Mouse (Mus musculus) MEL (cell line): Measurements from ENCODE around the gene Cntn2. TPM values are rescaled to one million over a fixed set of nuclear protein-coding genes. Genes with fewer than 3 reads are reported as not detected.

Experiments
- DNase-seq: peaks from one replicate; pipeline ENCODE4 v3.0.0; 2011; ENCODE audit warnings: low read depth, low spot score
- H3K27ac ChIP-seq: 2 replicates; pipeline ENCODE4 v1.5.1; 2012; ENCODE audit warnings: low read depth, mild to moderate bottlenecking, control low read depth, low read length, moderate library complexity; ENCODE audit not compliant: control insufficient read depth
- H3K27me3 ChIP-seq, 2 experiments: fragments of 150-350 bp in 1 of 2; sonication (generic) in 1 of 2; 2 replicates each; pipeline ENCODE4 v1.6.1; 2012; ENCODE audit warnings: low read length in 2 of 2, mild to moderate bottlenecking in 2 of 2, improper control_type of control experiment in 1 of 2, moderate library complexity in 1 of 2; ENCODE audit not compliant: insufficient read depth in 2 of 2, control insufficient read depth in 1 of 2
- H3K36me3 ChIP-seq, 2 experiments: 2 replicates each; pipeline ENCODE4 v1.6.1; 2012 to 2014; ENCODE audit warnings: low read length in 2 of 2, improper control_type of control experiment in 1 of 2, inconsistent platforms in 1 of 2, mild to moderate bottlenecking in 1 of 2; ENCODE audit not compliant: insufficient read depth in 2 of 2, control insufficient read depth in 1 of 2
- H3K4me1 ChIP-seq, 2 experiments: fragments of 150-350 bp in 1 of 2; sonication (generic) in 1 of 2; 2 replicates each; pipeline ENCODE4 v1.6.1; 2012; ENCODE audit warnings: low read length in 2 of 2, improper control_type of control experiment in 1 of 2, mild to moderate bottlenecking in 1 of 2; ENCODE audit not compliant: insufficient read depth in 2 of 2, control insufficient read depth in 1 of 2
- H3K4me3 ChIP-seq, 2 experiments: fragments of 150-350 bp in 1 of 2; sonication (generic) in 1 of 2; 2 replicates each; pipeline ENCODE4 v1.5.1; 2012; ENCODE audit warnings: low read depth in 2 of 2, low read length in 2 of 2, mild to moderate bottlenecking in 2 of 2, moderate library complexity in 2 of 2, control low read depth in 1 of 2, improper control_type of control experiment in 1 of 2; ENCODE audit not compliant: control insufficient read depth in 1 of 2, insufficient read depth in 1 of 2
- H3K79me2 ChIP-seq: 2 replicates; pipeline ENCODE4 v1.6.1; 2012; ENCODE audit warnings: mild to moderate bottlenecking, low read length, moderate library complexity; ENCODE audit not compliant: control insufficient read depth, poor library complexity, insufficient read depth
- H3K9ac ChIP-seq: 2 replicates; pipeline ENCODE4 v1.6.1; 2012; ENCODE audit warnings: low read depth, mild to moderate bottlenecking, control low read depth, low read length, moderate library complexity; ENCODE audit not compliant: control insufficient read depth, poor library complexity, severe bottlenecking
- H3K9me3 ChIP-seq: fragments of 150-350 bp; sonication (generic); replicated peaks from 2 replicates; pipeline ENCODE4 v1.6.1; 2012; ENCODE audit warnings: mild to moderate bottlenecking, low read length, improper control_type of control experiment, moderate library complexity; ENCODE audit not compliant: insufficient read depth
- CTCF ChIP-seq, 3 experiments: IDR thresholded peaks in 2 of 3; conservative IDR thresholded peaks in 1 of 3; 2 replicates each; pipeline ENCODE4 v1.5.1; 2011 to 2012; ENCODE audit warnings: low read length in 3 of 3, low read depth in 2 of 3, mild to moderate bottlenecking in 2 of 3, improper control_type of control experiment in 1 of 3, inconsistent platforms in 1 of 3, mixed read lengths in 1 of 3, moderate library complexity in 1 of 3; ENCODE audit not compliant: control insufficient read depth in 1 of 3, insufficient read depth in 1 of 3, poor library complexity in 1 of 3, severe bottlenecking in 1 of 3
- E2F4 ChIP-seq: IDR thresholded peaks from 2 replicates; pipeline ENCODE4 v1.6.1; 2011; ENCODE audit warnings: low read depth, low read length, improper control_type of control experiment, borderline replicate concordance
- ELF1 ChIP-seq: IDR thresholded peaks from 2 replicates; pipeline ENCODE4 v1.6.1; 2014; ENCODE audit warnings: low read depth, mild to moderate bottlenecking, inconsistent platforms, low read length, improper control_type of control experiment, moderate library complexity
- EP300 ChIP-seq, 2 experiments: IDR thresholded peaks; 2 replicates each; pipeline ENCODE4 v1.6.1; 2011; ENCODE audit warnings: improper control_type of control experiment in 2 of 2, low read length in 2 of 2, low read depth in 1 of 2, mild to moderate bottlenecking in 1 of 2
- ETS1 ChIP-seq: IDR thresholded peaks from 2 replicates; pipeline ENCODE4 v1.6.1; 2012; ENCODE audit warnings: low read depth, mild to moderate bottlenecking, inconsistent platforms, low read length, improper control_type of control experiment, moderate library complexity
- GATA1 ChIP-seq: IDR thresholded peaks from 2 replicates; pipeline ENCODE4 v1.6.1; 2011; ENCODE audit warnings: low read depth, low read length, improper control_type of control experiment
- MEF2A ChIP-seq: IDR thresholded peaks from 2 replicates; pipeline ENCODE4 v1.6.1; 2014; ENCODE audit warnings: low read depth, mild to moderate bottlenecking, inconsistent platforms, low read length, improper control_type of control experiment; ENCODE audit not compliant: poor library complexity, insufficient replicate concordance, severe bottlenecking; ENCODE audit errors: extremely low read depth
- MXI1 ChIP-seq: IDR thresholded peaks from 2 replicates; pipeline ENCODE4 v1.6.1; 2011; ENCODE audit warnings: mild to moderate bottlenecking, low read depth, low read length, improper control_type of control experiment
- MYC ChIP-seq: IDR thresholded peaks from 2 replicates; pipeline ENCODE4 v1.6.1; 2011; ENCODE audit warnings: low read depth, mild to moderate bottlenecking, low read length, improper control_type of control experiment, moderate library complexity
- NELFE ChIP-seq: IDR thresholded peaks from 2 replicates; pipeline ENCODE4 v1.6.1; 2011; ENCODE audit warnings: low read depth, low read length, improper control_type of control experiment
- NRF1 ChIP-seq: IDR thresholded peaks from 2 replicates; pipeline ENCODE4 v1.6.1; 2014; ENCODE audit warnings: low read depth, mild to moderate bottlenecking, inconsistent platforms, low read length, improper control_type of control experiment, moderate library complexity; ENCODE audit not compliant: poor library complexity, insufficient read depth, severe bottlenecking
- POLR2AphosphoS2 ChIP-seq: IDR thresholded peaks from 2 replicates; pipeline ENCODE4 v1.6.1; 2011; ENCODE audit warnings: low read length, improper control_type of control experiment
- POLR2AphosphoS5 ChIP-seq: IDR thresholded peaks from 2 replicates; pipeline ENCODE4 v1.6.1; 2012; ENCODE audit warnings: low read depth, borderline replicate concordance, mild to moderate bottlenecking, inconsistent platforms, low read length, moderate library complexity, mixed read lengths
- RCOR1 ChIP-seq: IDR thresholded peaks from 2 replicates; pipeline ENCODE4 v1.6.1; 2012; ENCODE audit warnings: low read depth, mild to moderate bottlenecking, inconsistent platforms, low read length, improper control_type of control experiment
- SMC3 ChIP-seq: IDR thresholded peaks from 2 replicates; pipeline ENCODE4 v1.6.1; 2011; ENCODE audit warnings: low read depth, low read length, improper control_type of control experiment
- TAL1 ChIP-seq: IDR thresholded peaks from 2 replicates; pipeline ENCODE4 v1.6.1; 2012; ENCODE audit warnings: mild to moderate bottlenecking, inconsistent platforms, low read length, moderate library complexity, mixed read lengths
- TBP ChIP-seq: IDR thresholded peaks from 2 replicates; pipeline ENCODE4 v1.8.0; 2011; ENCODE audit warnings: low read depth, low read length, improper control_type of control experiment
- TCF12 ChIP-seq: IDR thresholded peaks from 2 replicates; pipeline ENCODE4 v1.6.1; 2014; ENCODE audit warnings: low read depth, mild to moderate bottlenecking, inconsistent platforms, low read length, improper control_type of control experiment, moderate library complexity
- UBTF ChIP-seq: IDR thresholded peaks from 2 replicates; pipeline ENCODE4 v1.6.1; 2012; ENCODE audit warnings: low read depth, mild to moderate bottlenecking, inconsistent platforms, low read length, improper control_type of control experiment, moderate library complexity, borderline replicate concordance; ENCODE audit not compliant: insufficient read depth
- USF2 ChIP-seq, 2 experiments: IDR thresholded peaks; 2 replicates each; pipeline ENCODE4 v1.6.1; 2011 to 2012; ENCODE audit warnings: improper control_type of control experiment in 2 of 2, low read length in 2 of 2, borderline replicate concordance in 1 of 2, inconsistent platforms in 1 of 2, low read depth in 1 of 2, mild to moderate bottlenecking in 1 of 2; ENCODE audit not compliant: insufficient read depth in 1 of 2
- ZC3H11A ChIP-seq: IDR thresholded peaks from 2 replicates; pipeline ENCODE4 v1.6.1; 2012; ENCODE audit warnings: low read depth, mild to moderate bottlenecking, inconsistent platforms, low read length, improper control_type of control experiment
- ZNF384 ChIP-seq: IDR thresholded peaks from 2 replicates; pipeline ENCODE4 v1.6.1; 2012; ENCODE audit warnings: low read depth, mild to moderate bottlenecking, inconsistent platforms, low read length, improper control_type of control experiment
- polyA plus RNA-seq, 2 experiments: library from polyadenylated mRNA; stranded (reverse) in 1 of 2; unstranded in 1 of 2; fragments of >175 nt in 1 of 2; fragments of >200 nt in 1 of 2; gene quantifications; 2 replicates each; pipeline versions ENCODE4 v1.2.1 to v1.2.4; 2012; ENCODE audit warnings: low replicate concordance in 2 of 2, low read depth in 1 of 2; ENCODE audit not compliant: insufficient read length in 2 of 2, insufficient read depth in 1 of 2, missing spikeins in 1 of 2
- total RNA-seq: library from RNA; depleted of rRNA; stranded (reverse); fragments of 300-350 nt; gene quantifications from 2 replicates; pipeline ENCODE4 v1.2.3, GENCODE M21; 2012

The Cntn2 gene
- total and polyA plus RNA-seq, 3 experiments = not detected

- H3K36me3 ChIP-seq = peaks cover 0 to 12% of the 10 kb centered on the region in 2 experiments; a peak in 2 of 4 replicates
Observed at GRCm38 (mm10) chr1:132506058-132506457, 37.0 kb downstream of the Cntn2 start, which contains the start of gene Tmem81. Gene Tmem81 (plus strand): TSS chr1:132506230.

GRCm38 (mm10) chr1:132505155-132505554 is 37.9 kb downstream of the Cntn2 start:
- Histone ChIP-seq H3K4me3 (no peak overlapping the region), H3K27me3 (no peaks in the 10 kb centered on the region), H3K4me1 (no peaks in the 10 kb centered on the region), H3K27ac (no peak overlapping the region), H3K79me2 (no peaks in the 10 kb centered on the region), H3K9me3 (no peaks in the 10 kb centered on the region), H3K9ac (no peak overlapping the region), H3K36me3 (peaks cover 0 to 14% of the 10 kb centered on the region in 2 experiments; a peak in 2 of 4 replicates)
- no peak for DNase-seq
- TF ChIP-seq ZNF384 (no peak), MEF2A (no peak), POLR2AphosphoS5 (no peak), ETS1 (no peak), EP300 (IDR thresholded peaks at IDR 0.05; ENCODE audit: low read depth in 1 of 2, low read length in 2 of 2) (no peak), UBTF (no peak), E2F4 (no peak), TAL1 (no peak), MYC (no peak), TBP (no peak), ZC3H11A (no peak), SMC3 (no peak), MXI1 (no peak), GATA1 (no peak)

More at GRCm38 (mm10) chr1:132506058-132506457, 37.0 kb downstream of the Cntn2 start, which contains the start of gene Tmem81:
- TF ChIP-seq E2F4 (no peak), POLR2AphosphoS2 (no peak), USF2 (IDR thresholded peaks at IDR 0.05; ENCODE audit: borderline replicate concordance in 1 of 2, insufficient read depth in 1 of 2, low read depth in 1 of 2, low read length in 2 of 2) (no peak), UBTF (no peak), GATA1 (no peak), CTCF (IDR thresholded peaks at IDR 0.05 in 2 of 3, conservative IDR thresholded peaks at IDR 0.05 in 1 of 3; ENCODE audit: control insufficient read depth in 1 of 3, insufficient read depth in 1 of 3, low read depth in 2 of 3, low read length in 3 of 3, poor library complexity in 1 of 3, severe bottlenecking in 1 of 3) (no peak), NRF1 (no peak), MXI1 (no peak), TCF12 (no peak), ETS1 (no peak), MEF2A (no peak), RCOR1 (no peak), NELFE (no peak), SMC3 (no peak), ELF1 (no peak)
- H3K9ac ChIP-seq = no peak within 1 kb of the TSS
- H3K27me3 ChIP-seq = no peaks in the 10 kb centered on the region
- H3K9me3 ChIP-seq = no peaks in the 10 kb centered on the region
- no peaks in the 10 kb centered on the region for H3K4me1 ChIP-seq
- H3K4me3 ChIP-seq = no peak within 1 kb of the TSS
- no peak within 1 kb of the TSS for H3K27ac ChIP-seq
- DNase-seq = no peak
- no peaks in the 10 kb centered on the region for H3K79me2 ChIP-seq
